Mouse (Mus musculus) heart, embryonic 12.5 days (tissue): Measurements from ENCODE around the gene Rapgef1. TPM values are rescaled to one million over a fixed set of nuclear protein-coding genes. Genes with fewer than 3 reads are reported as not detected.

Experiments used
- ATAC-seq: fragments of 200-750 bp; cut with Nextera tagmentation; 2 replicates; pipeline ENCODE4 v1.8.0; 2017; ENCODE audit warnings: moderate TSS enrichment, moderate library complexity; ENCODE audit not compliant: insufficient number of reproducible peaks, low FRiP score
- H3K27ac ChIP-seq: fragments of 300-500 bp; sonication (generic); 2 replicates; pipeline ENCODE4 v1.5.1; 2016; ENCODE audit warnings: mild to moderate bottlenecking, moderate library complexity; ENCODE audit not compliant: poor library complexity, severe bottlenecking
- H3K27me3 ChIP-seq: fragments of 300-500 bp; sonication (generic); replicated peaks from 2 replicates; pipeline ENCODE4 v1.6.1; 2016; ENCODE audit warnings: mild to moderate bottlenecking, moderate library complexity
- H3K36me3 ChIP-seq: fragments of 300-500 bp; sonication (generic); 2 replicates; pipeline ENCODE4 v1.6.1; 2016; ENCODE audit warnings: mild to moderate bottlenecking, moderate library complexity
- H3K4me1 ChIP-seq: fragments of 300-500 bp; sonication (generic); replicated peaks from 2 replicates; pipeline ENCODE4 v1.6.1; 2016; ENCODE audit warnings: mild to moderate bottlenecking
- H3K4me2 ChIP-seq: fragments of 300-500 bp; sonication (generic); 2 replicates; pipeline ENCODE4 v1.6.1; 2016; ENCODE audit warnings: mild to moderate bottlenecking, moderate library complexity
- H3K4me3 ChIP-seq: fragments of 300-500 bp; sonication (generic); 2 replicates; pipeline ENCODE4 v1.5.1; 2016; ENCODE audit warnings: mild to moderate bottlenecking
- H3K9ac ChIP-seq: fragments of 300-500 bp; sonication (generic); 2 replicates; pipeline ENCODE4 v1.6.1; 2016; ENCODE audit warnings: mild to moderate bottlenecking, moderate library complexity
- H3K9me3 ChIP-seq: fragments of 300-500 bp; sonication (generic); replicated peaks from 2 replicates; pipeline ENCODE4 v1.6.1; 2016; ENCODE audit warnings: mild to moderate bottlenecking, moderate library complexity
- WGBS: fragments of 180-500 bp; shearing (Covaris S2); methylation state at CpG from one replicate; pipeline ENCODE4 v1.1.7; 2016; 5-methylcytosine and 5-hydroxymethylcytosine counted together
- polyA plus RNA-seq: library from polyadenylated mRNA; unstranded; fragments of >200 nt; fragmentation: Nextera tagmentation; extraction: Ambion mirVana; gene quantifications from 2 replicates; pipeline ENCODE4 v1.2.1, GENCODE M21; 2016

Gene Rapgef1
- polyA plus RNA-seq, 1 experiment from 2014 or later: 13.2 TPM

GRCm38 (mm10) chr2:29784290-29784689 is 164.8 kb downstream of the Rapgef1 start:
- no peak for ATAC-seq
- Histone ChIP-seq H3K27me3 (no peaks in the 10 kb centered on the region), H3K27ac (no peak overlapping the region), H3K9ac (no peak overlapping the region), H3K9me3 (peaks cover 7% of the 10 kb centered on the region), H3K4me1 (peaks cover 12% of the 10 kb centered on the region), H3K4me2 (no peak overlapping the region), H3K4me3 (no peak overlapping the region), H3K36me3 (peaks cover 68% of the 10 kb centered on the region)
- 74% methylated on average over 4 of the region's 4 CpGs for WGBS

- peak within 1 kb of the TSS; percentile 89 for H3K4me2 ChIP-seq
- WGBS: 2% methylated on average over 31 of the region's 31 CpGs
Observed at GRCm38 (mm10) chr2:29787104-29787917, 167.8 kb downstream of the Rapgef1 start, which contains the start of gene Coq4. Coq4 (plus strand) TSS chr2:29787493.

GRCm38 (mm10) chr2:29787937-29788681 is 168.6 kb downstream of the Rapgef1 start, which contains the start of gene Trub2:
Trub2 (minus strand) TSS chr2:29788502.
- Histone ChIP-seq H3K27me3 (no peaks in the 10 kb centered on the region), H3K36me3 (peaks cover 60% of the 10 kb centered on the region), H3K4me2 (peak within 1 kb of the TSS; percentile 89), H3K4me3 (peak within 1 kb of the TSS; percentile 84), H3K4me1 (peaks cover 12% of the 10 kb centered on the region), H3K9ac (peak within 1 kb of the TSS; percentile 76), H3K27ac (peak within 1 kb of the TSS; percentile 45; the same call in 1 of the 2 replicates), H3K9me3 (no peaks in the 10 kb centered on the region)
- ATAC-seq: peak; percentile 88
- WGBS: under 1% methylated on average over 45 of the region's 45 CpGs

More at GRCm38 (mm10) chr2:29787104-29787917, 167.8 kb downstream of the Rapgef1 start, which contains the start of gene Coq4:
- H3K9me3 ChIP-seq: no peaks in the 10 kb centered on the region
- peak within 1 kb of the TSS; percentile 45; the same call in 1 of the 2 replicates for H3K27ac ChIP-seq
- H3K27me3 ChIP-seq: no peaks in the 10 kb centered on the region
- H3K4me1 ChIP-seq: peaks cover 12% of the 10 kb centered on the region
- peaks cover 60% of the 10 kb centered on the region for H3K36me3 ChIP-seq
- H3K4me3 ChIP-seq: peak within 1 kb of the TSS; percentile 84
- peak within 1 kb of the TSS; percentile 76 for H3K9ac ChIP-seq
- peak; percentile 87 for ATAC-seq

Other genes starting within 250 kb of the Rapgef1 start
- gene Gm13420, start 132.0 kb downstream of the Rapgef1 start, polyA plus RNA-seq: not detected in 2 replicates
- gene Gm13547, start 139.6 kb downstream of the Rapgef1 start, polyA plus RNA-seq: 0.44 TPM in 1 of 2 replicates, not detected in the other
- gene Coq4, start 167.8 kb downstream of the Rapgef1 start, polyA plus RNA-seq: 21.8 and 23.8 TPM in 2 replicates
- 25.8 and 26.6 TPM in 2 replicates for gene Trub2, start 168.8 kb downstream of the Rapgef1 start, polyA plus RNA-seq
- 10.9 and 11.0 TPM in 2 replicates for gene Slc27a4, start 182.9 kb downstream of the Rapgef1 start, polyA plus RNA-seq
- 15.6 and 15.7 TPM in 2 replicates for gene Urm1, start 200.4 kb downstream of the Rapgef1 start, polyA plus RNA-seq
- 24.7 and 26.9 TPM in 2 replicates for gene Cercam, start 249.4 kb downstream of the Rapgef1 start, polyA plus RNA-seq